Mouse (Mus musculus) G1E (cell line): ENCODE data around the gene Cd4.

Source experiments
- CTCF ChIP-seq: IDR thresholded peaks from 2 replicates; pipeline ENCODE4 v1.5.1; 2012; ENCODE audit warnings: low read depth, low read length, inconsistent platforms, mixed read lengths
- GATA1 ChIP-seq: IDR thresholded peaks from 2 replicates; pipeline ENCODE4 v1.6.1; 2012; ENCODE audit warnings: borderline replicate concordance, low read length, inconsistent platforms, mixed read lengths
- GATA2 ChIP-seq: IDR thresholded peaks from 2 replicates; pipeline ENCODE4 v1.6.1; 2012; ENCODE audit warnings: low read depth, low read length, inconsistent platforms, borderline replicate concordance
- POLR2AphosphoS5 ChIP-seq: IDR thresholded peaks from 2 replicates; pipeline ENCODE4 v1.6.1; 2012; ENCODE audit warnings: low read depth, low read length, inconsistent platforms; ENCODE audit not compliant: insufficient replicate concordance
- TAL1 ChIP-seq: conservative IDR thresholded peaks from 2 replicates; pipeline ENCODE4 v1.6.1; 2012; ENCODE audit warnings: low read depth, low read length, inconsistent platforms, mixed read lengths

DNA sequence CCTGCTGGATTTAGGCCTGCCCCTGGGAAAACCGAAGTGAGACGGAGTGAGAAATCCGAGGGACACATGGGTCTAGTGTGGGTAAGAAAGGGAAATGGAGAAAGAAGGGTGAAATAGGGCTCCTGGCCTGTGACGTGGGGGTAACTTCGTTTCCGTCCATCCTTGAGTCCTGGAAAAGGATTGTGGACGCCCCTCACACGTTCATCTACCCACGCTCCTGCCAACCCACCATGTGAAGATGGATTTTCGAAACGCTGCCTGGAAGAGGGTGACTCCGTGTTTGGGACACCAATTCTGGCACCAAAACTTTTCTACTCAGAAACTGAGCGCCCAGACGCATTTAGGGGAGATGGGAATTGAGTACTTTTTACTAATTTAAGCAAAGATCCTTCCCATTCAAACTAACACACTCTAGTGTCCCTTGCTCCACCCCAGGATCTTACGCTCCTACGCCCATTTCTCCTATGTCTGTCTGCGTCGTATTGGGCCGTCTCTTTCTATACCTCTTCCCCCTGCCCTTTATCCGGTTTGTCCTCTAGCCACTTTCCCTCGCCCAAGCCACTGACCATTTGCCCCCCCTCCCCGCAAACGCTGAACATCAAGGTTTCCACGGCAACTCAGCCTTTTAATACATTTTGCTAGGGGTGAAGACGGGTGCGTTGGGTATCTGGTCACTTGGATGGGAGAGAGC, 30.0 kb downstream of the Cd4 start:
- TF ChIP-seq CTCF (no peak), GATA1 (no peak), GATA2 (no peak), POLR2AphosphoS5 (no peak), TAL1 (no peak)
